Mouse (Mus musculus) heart, postnatal 0 days (tissue): Measurements from ENCODE around the gene Ppp2r1a.

Source experiments
- CTCF ChIP-seq: IDR thresholded peaks from 2 replicates; pipeline ENCODE4 v1.5.1; 2016; ENCODE audit warnings: antibody characterized with exemption, control low read depth, low read depth
- EP300 ChIP-seq: IDR thresholded peaks from 2 replicates; pipeline ENCODE4 v1.6.1; 2016; ENCODE audit warnings: antibody characterized with exemption, low read depth

GRCm38 (mm10) chr17:20944985-20945891 is at the start of gene Ppp2r1a:
- TF ChIP-seq EP300, result peak; percentile 54
- TF ChIP-seq CTCF, result no peak; the same call in 1 of the 2 replicates
